Mouse (Mus musculus) hindbrain, postnatal 0 days (tissue): ENCODE results near the gene Stk4. TPM values are rescaled to one million over a fixed set of nuclear protein-coding genes. Genes with fewer than 3 reads are reported as not detected.
"Not testable (repeated sequence)": the region's sequence is repeated elsewhere in the genome, so short reads cannot be mapped to it uniquely, and the experiment has no call there.

Experiments used
- ATAC-seq: fragments of 200-750 bp; cut with Nextera tagmentation; 2 replicates; pipeline ENCODE4 v1.8.0; 2017; ENCODE audit warnings: mild to moderate bottlenecking, moderate TSS enrichment, moderate library complexity
- DNase-seq: peaks from one replicate; pipeline ENCODE4 v3.0.0-alpha.2; 2015; ENCODE audit warnings: low spot score
- H3K27ac ChIP-seq: fragments of 300-500 bp; sonication (generic); 2 replicates; pipeline ENCODE4 v1.5.1; 2014; ENCODE audit warnings: mild to moderate bottlenecking
- H3K27me3 ChIP-seq: fragments of 300-500 bp; sonication (generic); 2 replicates; pipeline ENCODE4 v1.6.1; 2014; ENCODE audit warnings: low read length, mixed read lengths; ENCODE audit not compliant: insufficient read depth
- H3K36me3 ChIP-seq: fragments of 300-500 bp; sonication (generic); 2 replicates; pipeline ENCODE4 v1.6.1; 2014; ENCODE audit warnings: low read length, mixed read lengths; ENCODE audit not compliant: insufficient read depth
- H3K4me1 ChIP-seq: fragments of 300-500 bp; sonication (generic); 2 replicates; pipeline ENCODE4 v1.6.1; 2014; ENCODE audit warnings: antibody characterized with exemption, low read length, mixed read lengths; ENCODE audit not compliant: insufficient read depth
- H3K4me2 ChIP-seq: fragments of 300-500 bp; sonication (generic); 2 replicates; pipeline ENCODE4 v1.6.1; 2014; ENCODE audit warnings: low read depth, mild to moderate bottlenecking, low read length, moderate library complexity, mixed read lengths
- H3K4me3 ChIP-seq: fragments of 300-500 bp; sonication (generic); 2 replicates; pipeline ENCODE4 v1.5.1; 2014; ENCODE audit warnings: low read length
- H3K9ac ChIP-seq: fragments of 300-500 bp; sonication (generic); replicated peaks from 2 replicates; pipeline ENCODE4 v1.6.1; 2014; ENCODE audit warnings: mild to moderate bottlenecking, low read length, moderate library complexity, mixed read lengths
- H3K9me3 ChIP-seq: fragments of 300-500 bp; sonication (generic); 2 replicates; pipeline ENCODE4 v1.6.1; 2016; ENCODE audit warnings: low read length, mixed read lengths
- CTCF ChIP-seq: IDR thresholded peaks from 2 replicates; pipeline ENCODE4 v1.5.1; 2016; ENCODE audit warnings: antibody characterized with exemption, control low read depth, low read depth
- WGBS: fragments of 180-500 bp; shearing (Covaris S2); extraction: QIAGEN DNeasy Blood & Tissue Kit; methylation state at CpG from one replicate; pipeline ENCODE4 v1.1.7; 2014; 5-methylcytosine and 5-hydroxymethylcytosine counted together
- polyA plus RNA-seq: library from polyadenylated mRNA; unstranded; fragments of >200 nt; fragmentation: Nextera tagmentation; extraction: Ambion mirVana; gene quantifications from 2 replicates; pipeline ENCODE4 v1.2.1, GENCODE M21; 2015
- total RNA-seq: library from RNA; depleted of rRNA; stranded (reverse); fragments of >200 nt; gene quantifications from 2 replicates; pipeline ENCODE4 v1.2.3, GENCODE M21; 2014

The Stk4 gene
- total and polyA plus RNA-seq, 2 experiments from 2014 or later, result 13.1 to 23.9 TPM

GRCm38 (mm10) chr2:164070765-164071436 lies 779 bp downstream of the Stk4 start, which contains the start of gene Tomm34:
Tomm34 (minus strand) TSS chr2:164071169.
- Histone ChIP-seq H3K27ac (peak within 1 kb of the TSS; percentile 86), H3K4me2 (peak within 1 kb of the TSS; percentile 85), H3K36me3 (0 out of 2 replicates have a peak, but pooled peaks cover 7% of the 10 kb centered on the region), H3K4me1 (peaks cover 16% of the 10 kb centered on the region), H3K9me3 (no peaks in the 10 kb centered on the region), H3K27me3 (no peaks in the 10 kb centered on the region), H3K9ac (peak within 1 kb of the TSS; percentile 86), H3K4me3 (peak within 1 kb of the TSS; percentile 84)
- under 1% methylated on average over 55 of the region's 55 CpGs for WGBS
- DNase-seq (peak; percentile 95), ATAC-seq (peak; percentile 96)
- TF ChIP-seq CTCF, result no peak

- not testable (repeated sequence) for H3K27me3 ChIP-seq, ATAC-seq, H3K9me3 ChIP-seq, H3K9ac ChIP-seq, DNase-seq, H3K36me3 ChIP-seq
- Histone ChIP-seq H3K4me3 (peak overlapping the region; percentile 84), H3K27ac (peak overlapping the region; percentile 86; the same call in 1 of the 2 replicates), H3K4me1 (peaks cover 16% of the 10 kb centered on the region), H3K4me2 (peak overlapping the region; percentile 85)
- WGBS, result 74% methylated on average over 11 of the region's 11 CpGs
These were observed 1.3 kb downstream of the Stk4 start for GRCm38 (mm10) chr2:164071437-164071820.

- H3K27ac ChIP-seq, result no peak overlapping the region
- no peaks in the 10 kb centered on the region for H3K9me3 ChIP-seq
- TF ChIP-seq CTCF, result no peak
- H3K9ac ChIP-seq, result no peak overlapping the region
- no peak overlapping the region for H3K4me3 ChIP-seq
- DNase-seq, result no peak
- H3K27me3 ChIP-seq, result no peaks in the 10 kb centered on the region
- no peaks in the 10 kb centered on the region for H3K36me3 ChIP-seq
- H3K4me2 ChIP-seq, result no peak overlapping the region
- peaks cover 16% of the 10 kb centered on the region for H3K4me1 ChIP-seq
- WGBS, result 86% methylated on average over 2 of the region's 2 CpGs
- ATAC-seq, result no peak
These were observed 2.0 kb downstream of the Stk4 start for GRCm38 (mm10) chr2:164072109-164072508.

GRCm38 (mm10) chr2:164073120-164073519 lies 3.0 kb downstream of the Stk4 start:
- peaks cover 16% of the 10 kb centered on the region for H3K4me1 ChIP-seq
- ATAC-seq (no peak), DNase-seq (no peak)
- no peak overlapping the region for H3K9ac ChIP-seq
- no peaks in the 10 kb centered on the region for H3K36me3 ChIP-seq
- no peaks in the 10 kb centered on the region for H3K9me3 ChIP-seq
- H3K27ac ChIP-seq, result no peak overlapping the region
- no peak overlapping the region for H3K4me3 ChIP-seq
- TF ChIP-seq CTCF, result no peak
- no peaks in the 10 kb centered on the region for H3K27me3 ChIP-seq
- WGBS, result 85% methylated on average over 7 of the region's 7 CpGs
- H3K4me2 ChIP-seq, result no peak overlapping the region

GRCm38 (mm10) chr2:164073918-164074578 lies 3.9 kb downstream of the Stk4 start:
- H3K27ac ChIP-seq, result peak overlapping the region; percentile 70
- no peaks in the 10 kb centered on the region for H3K36me3 ChIP-seq
- peak overlapping the region; percentile 98 for H3K4me3 ChIP-seq
- H3K9me3 ChIP-seq, result no peaks in the 10 kb centered on the region
- H3K27me3 ChIP-seq, result no peaks in the 10 kb centered on the region
- peak overlapping the region; percentile 98 for H3K4me2 ChIP-seq
- peak overlapping the region; percentile 80 for H3K9ac ChIP-seq
- H3K4me1 ChIP-seq, result peaks cover 16% of the 10 kb centered on the region
- under 1% methylated on average over 47 of the region's 48 CpGs for WGBS
- peak; percentile 93 for TF ChIP-seq CTCF
- DNase-seq, result peak; percentile 98
- ATAC-seq, result peak; percentile 92

GRCm38 (mm10) chr2:164075088-164075487 lies 5.0 kb downstream of the Stk4 start:
- Histone ChIP-seq H3K9me3 (no peaks in the 10 kb centered on the region), H3K27me3 (no peaks in the 10 kb centered on the region), H3K4me3 (peak overlapping the region; percentile 98), H3K4me1 (peaks cover 12% of the 10 kb centered on the region; the same call in 1 of the 2 replicates), H3K27ac (no peak overlapping the region), H3K9ac (peak overlapping the region; percentile 80; the same call in 1 of the 2 replicates), H3K4me2 (peak overlapping the region; percentile 98), H3K36me3 (peaks cover 5% of the 10 kb centered on the region; the same call in 1 of the 2 replicates)
- no peak for TF ChIP-seq CTCF
- no peak for ATAC-seq
- DNase-seq, result no peak
- 49% methylated on average over 5 of the region's 5 CpGs for WGBS
